Comparison of ENCODE assay signal across 10 mouse cellular contexts in genomic region chr12:86167075-86167474, GRCm38 (mm10).
DNase-seq lines count a peak whose midpoint lies in the region; ATAC-seq lines count a peak whose summit lies in the region.
"Had no signal": no experiment of that assay in that cellular context is flagged by ENCODE, and none has a peak within 500 bp of the region (broad histone marks: within the 10 kb centered on the region; RNA-seq: fewer than 3 reads in every experiment).

No protein-coding gene starts in this region.

- H3K4me3 ChIP-seq in intestine, embryonic 15.5 days (replicated peaks): no peak overlapping the region
- no peak overlapping the region for H3K4me3 ChIP-seq in intestine, embryonic 16.5 days (ENCODE audit: low read length)
- H3K4me3 ChIP-seq: myocyte had no signal

- H3K36me3 ChIP-seq in intestine, embryonic 15.5 days: no peaks in the 10 kb centered on the region
- H3K36me3 ChIP-seq in intestine, embryonic 16.5 days (ENCODE audit: control insufficient read depth, insufficient read depth, low read length): no peaks in the 10 kb centered on the region
- H3K36me3 ChIP-seq: G1E had no signal

- H3K9ac ChIP-seq in intestine, embryonic 15.5 days: no peak overlapping the region
- no peak overlapping the region for H3K9ac ChIP-seq in intestine, embryonic 16.5 days (ENCODE audit: low read depth, low read length)

- H3K4me2 ChIP-seq in intestine, embryonic 15.5 days (replicated peaks): no peak overlapping the region
- no peak overlapping the region for H3K4me2 ChIP-seq in intestine, embryonic 16.5 days (ENCODE audit: low read depth, low read length)

- DNase-seq in cerebellum, postnatal 25 days: peak; percentile 38 to 45
- DNase-seq in gastrocnemius, postnatal 4 days (ENCODE audit: low spot score in 2 of 2): peak; percentile 47 to 77
- DNase-seq in lung, postnatal 14 days: peak; percentile 5
- DNase-seq in frontal cortex, postnatal 36 days (ENCODE audit: low spot score in 2 of 2): no peak
- DNase-seq in kidney, adult 8-10 months: no peak
- DNase-seq in right cerebral cortex, adult 2 months (ENCODE audit: low spot score in 2 of 2): no peak

- ATAC-seq in intestine, embryonic 15.5 days: 0 out of 2 replicates have a peak, but pooled peaks have one; percentile 23
- ATAC-seq in intestine, embryonic 16.5 days: no peak

- no peaks in the 10 kb centered on the region for H3K9me3 ChIP-seq in intestine, embryonic 15.5 days
- H3K9me3 ChIP-seq in intestine, embryonic 16.5 days (ENCODE audit: control insufficient read depth, low read length): no peaks in the 10 kb centered on the region
- H3K9me3 ChIP-seq: G1E had no signal

- 53% methylated on average over 9 of the region's 9 CpGs for WGBS in intestine, embryonic 15.5 days
- WGBS in intestine, embryonic 16.5 days: 42% methylated on average over 9 of the region's 9 CpGs

- peaks cover 7% of the 10 kb centered on the region; the same call in 1 of the 2 replicates for H3K4me1 ChIP-seq in intestine, embryonic 15.5 days (replicated peaks)
- no peaks in the 10 kb centered on the region for H3K4me1 ChIP-seq in intestine, embryonic 16.5 days (ENCODE audit: control insufficient read depth, insufficient read depth, low read length)

- no peak overlapping the region for H3K27ac ChIP-seq in intestine, embryonic 15.5 days
- no peak overlapping the region for H3K27ac ChIP-seq in intestine, embryonic 16.5 days (ENCODE audit: low read length)

- H3K27me3 ChIP-seq in intestine, embryonic 15.5 days (replicated peaks): no peaks in the 10 kb centered on the region
- H3K27me3 ChIP-seq in intestine, embryonic 16.5 days (replicated peaks; ENCODE audit: control insufficient read depth, insufficient read depth, low read length): no peaks in the 10 kb centered on the region

Comparison
In these comparisons a context has a peak if more than half of its experiments do, and no peak if none do; other contexts are left out.
1. DNase-seq: peak in cerebellum, postnatal 25 days (2 of 2), gastrocnemius, postnatal 4 days (2 of 2) and lung, postnatal 14 days (single experiment); none in frontal cortex, postnatal 36 days (0 of 2), kidney, adult 8-10 months (0 of 2) and right cerebral cortex, adult 2 months (0 of 2).